Mouse (Mus musculus): ENCODE data around the gene Mapkapk3. TPM values are rescaled to one million over a fixed set of nuclear protein-coding genes. Genes with fewer than 3 reads are reported as not detected.

Gene Mapkapk3
- polyA plus RNA-seq, 1 experiment from 2014 or later, result 14.0 TPM

DNA sequence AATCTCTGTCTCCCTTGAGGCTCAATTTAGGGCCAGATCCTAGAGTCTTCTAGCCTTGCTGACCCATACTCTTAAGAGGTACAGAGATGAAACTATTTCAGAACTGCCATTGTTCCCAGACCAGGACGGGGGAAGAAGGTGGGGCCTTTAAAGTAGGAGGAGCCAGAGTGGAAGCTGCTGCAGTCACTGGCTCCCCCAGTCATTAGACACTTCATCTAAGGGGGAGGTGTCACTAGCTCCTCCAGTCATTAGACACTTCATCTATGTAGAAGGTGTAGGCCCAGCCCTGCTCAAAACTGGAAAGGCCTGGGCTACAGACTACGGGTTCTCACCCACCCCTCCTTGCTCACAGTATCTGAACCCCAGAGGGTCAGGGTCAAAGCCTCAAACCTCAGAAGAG, 2.4 kb downstream of the Mapkapk3 start:
- no peaks in the 10 kb centered on the region for H3K36me3 ChIP-seq (ENCODE audit: insufficient read depth, low read length)
- H3K27ac ChIP-seq, result no peak overlapping the region
- H3K9me3 ChIP-seq (replicated peaks; ENCODE audit: low read length), result no peaks in the 10 kb centered on the region
- no peak overlapping the region for H3K4me2 ChIP-seq (ENCODE audit: low read length)
- 0 out of 2 replicates have a peak, but pooled peaks cover 7% of the 10 kb centered on the region for H3K4me1 ChIP-seq (replicated peaks; ENCODE audit: insufficient read depth, low read length)
- 65% methylated on average over 2 of the region's 2 CpGs for WGBS
- DNase-seq (ENCODE audit: low spot score) (no peak), ATAC-seq (replicated peaks; ENCODE audit: low FRiP score, low read depth) (no peak)
- H3K27me3 ChIP-seq (ENCODE audit: insufficient read depth, low read length), result no peaks in the 10 kb centered on the region
- H3K4me3 ChIP-seq (replicated peaks; ENCODE audit: low read depth, low read length), result no peak overlapping the region
- H3K9ac ChIP-seq (ENCODE audit: low read depth, low read length), result no peak overlapping the region
- no peak for TF ChIP-seq CTCF (IDR thresholded peaks at IDR 0.05; ENCODE audit: low read depth)

DNA sequence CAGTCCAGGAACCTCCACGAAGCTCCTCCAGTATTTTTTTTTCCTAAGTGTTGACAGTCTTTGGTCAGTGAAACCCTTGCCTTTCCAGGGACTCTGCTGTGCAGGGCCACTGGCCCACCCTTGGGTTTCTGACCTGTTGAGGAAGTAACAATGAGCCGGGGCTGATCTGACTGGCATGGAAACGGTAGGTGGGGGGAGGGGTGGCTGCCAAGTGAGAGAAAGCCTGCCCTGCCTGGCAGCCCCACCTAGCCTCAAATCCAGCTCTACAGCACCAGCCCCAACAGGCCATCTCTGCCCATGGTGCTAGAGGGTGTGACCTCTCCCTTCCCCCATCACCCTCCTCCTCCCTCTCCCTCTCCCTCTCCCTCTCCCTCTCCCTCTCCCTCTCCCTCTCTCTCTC, 4.7 kb downstream of the Mapkapk3 start:
- DNase-seq (ENCODE audit: low spot score), result no peak
- H3K4me2 ChIP-seq (ENCODE audit: low read length), result no peak overlapping the region
- WGBS, result 20% methylated on average over 3 of the region's 3 CpGs

DNA sequence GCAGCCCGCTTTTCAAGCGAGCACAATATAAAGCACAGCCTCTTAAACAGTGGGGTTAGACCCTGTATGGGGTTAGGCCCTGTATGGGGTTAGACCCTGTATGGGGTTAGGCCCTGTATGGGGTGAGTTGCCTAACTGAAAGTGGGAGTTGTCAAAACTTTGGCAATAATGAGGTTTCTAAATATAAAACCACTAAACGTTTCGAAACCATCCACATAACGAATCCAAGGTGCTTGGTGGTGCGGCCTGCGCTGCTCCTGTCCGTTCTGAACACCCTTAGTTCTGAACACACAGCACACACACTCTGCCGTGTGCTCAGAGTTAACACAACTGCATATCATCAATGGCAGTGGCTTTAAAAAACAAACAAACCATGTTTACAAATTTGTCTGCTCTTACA, 6.7 kb downstream of the Mapkapk3 start:
- no peak overlapping the region for H3K4me2 ChIP-seq (ENCODE audit: low read length)
- no peak for TF ChIP-seq CTCF (IDR thresholded peaks at IDR 0.05; ENCODE audit: low read depth)
- H3K9ac ChIP-seq (ENCODE audit: low read depth, low read length), result no peak overlapping the region
- no peaks in the 10 kb centered on the region for H3K36me3 ChIP-seq (ENCODE audit: insufficient read depth, low read length)
- H3K27me3 ChIP-seq (ENCODE audit: insufficient read depth, low read length), result no peaks in the 10 kb centered on the region
- peaks cover 14% of the 10 kb centered on the region for H3K4me1 ChIP-seq (replicated peaks; ENCODE audit: insufficient read depth, low read length)
- no peak for DNase-seq (ENCODE audit: low spot score)
- H3K9me3 ChIP-seq (replicated peaks; ENCODE audit: low read length), result no peaks in the 10 kb centered on the region
- ATAC-seq (replicated peaks; ENCODE audit: low FRiP score, low read depth), result no peak
- H3K27ac ChIP-seq, result no peak overlapping the region
- H3K4me3 ChIP-seq (replicated peaks; ENCODE audit: low read depth, low read length), result no peak overlapping the region
- WGBS, result 88% methylated on average over 9 of the region's 9 CpGs

More for the DNA sequence above, 4.7 kb downstream of the Mapkapk3 start:
- H3K9ac ChIP-seq (ENCODE audit: low read depth, low read length), result no peak overlapping the region
- no peaks in the 10 kb centered on the region for H3K27me3 ChIP-seq (ENCODE audit: insufficient read depth, low read length)
- no peak overlapping the region for H3K4me3 ChIP-seq (replicated peaks; ENCODE audit: low read depth, low read length)
- H3K36me3 ChIP-seq (ENCODE audit: insufficient read depth, low read length), result no peaks in the 10 kb centered on the region
- H3K27ac ChIP-seq, result no peak overlapping the region
- no peaks in the 10 kb centered on the region for H3K9me3 ChIP-seq (replicated peaks; ENCODE audit: low read length)
- ATAC-seq (replicated peaks; ENCODE audit: low FRiP score, low read depth), result no peak
- no peak for TF ChIP-seq CTCF (IDR thresholded peaks at IDR 0.05; ENCODE audit: low read depth)
- peaks cover 9% of the 10 kb centered on the region; the same call in 1 of the 2 replicates for H3K4me1 ChIP-seq (replicated peaks; ENCODE audit: insufficient read depth, low read length)

DNA sequence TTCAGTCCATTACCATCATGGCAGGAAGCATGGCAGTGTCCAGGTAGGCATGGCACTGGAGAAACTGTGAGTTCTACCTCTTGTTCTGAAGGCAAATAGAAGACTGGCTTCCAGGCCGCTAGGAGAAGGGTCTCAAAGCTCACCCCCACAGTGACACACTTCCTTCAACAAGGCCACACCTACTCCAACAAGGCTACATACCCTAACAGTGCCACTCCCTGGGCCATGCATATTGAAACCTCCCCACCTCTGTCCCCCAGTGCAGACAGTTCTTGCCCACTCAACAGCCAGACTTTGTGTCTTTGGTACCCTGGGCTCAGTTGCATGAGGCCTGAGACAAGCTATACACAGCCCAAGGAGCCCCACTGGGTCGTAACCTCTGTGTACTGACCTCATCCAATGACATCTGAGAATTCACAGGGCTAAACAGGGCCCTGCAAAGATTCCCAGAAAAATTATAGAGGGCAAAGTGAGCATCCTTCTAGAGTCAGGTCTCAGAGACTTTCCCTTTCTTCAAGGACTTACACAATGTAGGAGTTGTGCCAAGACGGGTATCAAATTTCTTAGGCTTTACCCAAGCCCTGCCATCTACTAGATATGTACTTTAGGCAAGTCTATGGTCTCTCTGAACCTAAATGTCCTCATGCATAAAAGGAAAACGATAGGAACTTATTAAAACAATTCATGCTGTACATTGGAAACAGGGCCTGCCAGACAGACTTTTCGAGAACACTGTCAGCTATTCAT, 8.3 kb downstream of the Mapkapk3 start:
- no peaks in the 10 kb centered on the region for H3K9me3 ChIP-seq (replicated peaks; ENCODE audit: low read length)
- H3K36me3 ChIP-seq (ENCODE audit: insufficient read depth, low read length), result no peaks in the 10 kb centered on the region
- peaks cover 14% of the 10 kb centered on the region for H3K4me1 ChIP-seq (replicated peaks; ENCODE audit: insufficient read depth, low read length)
- 85% methylated on average over 5 of the region's 5 CpGs for WGBS
- H3K27ac ChIP-seq, result no peak overlapping the region
- TF ChIP-seq CTCF (IDR thresholded peaks at IDR 0.05; ENCODE audit: low read depth), result no peak
- no peaks in the 10 kb centered on the region for H3K27me3 ChIP-seq (ENCODE audit: insufficient read depth, low read length)
- no peak for DNase-seq (ENCODE audit: low spot score)
- no peak for ATAC-seq (replicated peaks; ENCODE audit: low FRiP score, low read depth)
- no peak overlapping the region for H3K4me2 ChIP-seq (ENCODE audit: low read length)
- no peak overlapping the region for H3K9ac ChIP-seq (ENCODE audit: low read depth, low read length)
- H3K4me3 ChIP-seq (replicated peaks; ENCODE audit: low read depth, low read length), result no peak overlapping the region

DNA sequence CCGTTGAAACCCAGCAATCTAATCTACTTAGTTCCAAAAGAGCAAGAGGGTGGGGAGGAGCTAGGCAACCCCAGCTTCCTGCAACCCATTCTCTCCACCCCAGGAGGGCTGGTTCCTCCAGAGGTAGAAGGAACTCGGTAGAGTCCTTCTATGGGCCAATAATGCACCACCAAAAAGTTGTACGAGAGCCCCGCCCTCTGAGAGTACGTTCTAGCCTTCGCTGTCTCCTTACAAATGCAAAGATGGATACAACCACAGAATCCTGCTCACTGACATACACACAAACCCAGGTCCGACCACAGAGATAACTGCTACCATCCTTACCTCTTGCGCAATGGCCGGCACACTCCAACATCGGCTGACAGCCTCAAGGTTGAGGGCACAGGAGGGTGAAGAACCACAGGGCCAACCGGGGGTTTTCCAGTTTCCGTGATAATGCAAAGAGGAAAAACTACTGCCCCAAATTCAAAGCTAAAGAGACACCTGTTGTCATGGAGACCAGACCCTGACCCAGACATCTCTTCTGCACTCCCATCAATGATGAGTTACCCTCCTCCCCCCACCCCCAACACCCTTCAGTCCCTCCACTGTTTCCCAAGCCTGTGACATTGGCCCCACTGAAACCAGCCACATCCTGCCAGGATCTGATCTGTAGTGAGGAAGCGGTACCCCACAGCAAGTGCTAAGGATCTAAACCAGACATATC, 9.2 kb downstream of the Mapkapk3 start:
- Histone ChIP-seq H3K4me3 (replicated peaks; ENCODE audit: low read depth, low read length) (0 out of 2 replicates have a peak overlapping the region, but pooled peaks have one; percentile 9), H3K9ac (ENCODE audit: low read depth, low read length) (no peak overlapping the region), H3K4me2 (ENCODE audit: low read length) (peak overlapping the region; percentile 31; the same call in 1 of the 2 replicates), H3K36me3 (ENCODE audit: insufficient read depth, low read length) (no peaks in the 10 kb centered on the region), H3K27ac (no peak overlapping the region), H3K27me3 (ENCODE audit: insufficient read depth, low read length) (no peaks in the 10 kb centered on the region), H3K4me1 (replicated peaks; ENCODE audit: insufficient read depth, low read length) (peaks cover 14% of the 10 kb centered on the region), H3K9me3 (replicated peaks; ENCODE audit: low read length) (no peaks in the 10 kb centered on the region)
- no peak for TF ChIP-seq CTCF (IDR thresholded peaks at IDR 0.05; ENCODE audit: low read depth)
- no peak for ATAC-seq (replicated peaks; ENCODE audit: low FRiP score, low read depth)
- 59% methylated on average over 13 of the region's 13 CpGs for WGBS
- DNase-seq (ENCODE audit: low spot score), result no peak
